Mouse (Mus musculus) liver, embryonic 14.5 days (tissue): ENCODE measurements around the gene Focad. TPM values are rescaled to one million over a fixed set of nuclear protein-coding genes. Genes with fewer than 3 reads are reported as not detected.
A peak's percentile ranks its signal among the peaks of the same experiment; 100 is the strongest.

Experiments
- ATAC-seq: fragments of 200-750 bp; cut with Nextera tagmentation; 2 replicates; pipeline ENCODE4 v1.8.0; 2017; ENCODE audit warnings: moderate number of reproducible peaks, mild to moderate bottlenecking, moderate library complexity; ENCODE audit not compliant: insufficient read depth
- DNase-seq, 3 experiments: peaks; one replicate each; pipeline ENCODE4 v3.0.0-alpha.2; 2012 to 2013; ENCODE audit warnings: low read depth in 3 of 3, low spot score in 3 of 3
- H3K27ac ChIP-seq: fragments of 300-500 bp; sonication (generic); 2 replicates; pipeline ENCODE4 v1.5.1; 2014; ENCODE audit warnings: moderate library complexity, mild to moderate bottlenecking, control low read depth, inconsistent platforms
- H3K27me3 ChIP-seq: fragments of 300-500 bp; sonication (generic); 2 replicates; pipeline ENCODE4 v1.6.1; 2014; ENCODE audit warnings: mild to moderate bottlenecking, low read length, moderate library complexity; ENCODE audit not compliant: control insufficient read depth, insufficient read depth
- H3K36me3 ChIP-seq: fragments of 300-500 bp; sonication (generic); replicated peaks from 2 replicates; pipeline ENCODE4 v1.6.1; 2014; ENCODE audit warnings: low read depth; ENCODE audit not compliant: control insufficient read depth, insufficient read depth
- H3K4me1 ChIP-seq, 2 experiments: fragments of 200-500 bp in 1 of 2; fragments of 300-500 bp in 1 of 2; sonication (generic) in 1 of 2; replicated peaks; 2 replicates each; pipeline ENCODE4 v1.6.1; 2012 to 2014; ENCODE audit warnings: antibody characterized with exemption in 1 of 2, inconsistent platforms in 1 of 2, low read length in 1 of 2; ENCODE audit not compliant: control insufficient read depth in 2 of 2, insufficient read depth in 2 of 2
- H3K4me2 ChIP-seq: fragments of 300-500 bp; sonication (generic); 2 replicates; pipeline ENCODE4 v1.6.1; 2014; ENCODE audit warnings: low read depth, mild to moderate bottlenecking, control low read depth, moderate library complexity
- H3K4me3 ChIP-seq, 2 experiments: fragments of 200-500 bp in 1 of 2; fragments of 300-500 bp in 1 of 2; sonication (generic) in 1 of 2; 2 replicates each; pipeline ENCODE4 v1.5.1; 2012 to 2014; ENCODE audit warnings: low read depth in 2 of 2, low read length in 2 of 2, mild to moderate bottlenecking in 2 of 2, control low read depth in 1 of 2, inconsistent platforms in 1 of 2, moderate library complexity in 1 of 2; ENCODE audit not compliant: insufficient read depth in 1 of 2
- H3K9ac ChIP-seq: fragments of 300-500 bp; sonication (generic); replicated peaks from 2 replicates; pipeline ENCODE4 v1.6.1; 2014; ENCODE audit warnings: mild to moderate bottlenecking, control low read depth, moderate library complexity
- H3K9me3 ChIP-seq: fragments of 300-500 bp; sonication (generic); 2 replicates; pipeline ENCODE4 v1.6.1; 2016; ENCODE audit warnings: low read length, mixed read lengths; ENCODE audit not compliant: control insufficient read depth
- CTCF ChIP-seq: IDR thresholded peaks from 2 replicates; pipeline ENCODE4 v1.5.1; 2016; ENCODE audit warnings: antibody characterized with exemption, low read depth, control low read depth
- EP300 ChIP-seq: IDR thresholded peaks from 2 replicates; pipeline ENCODE4 v1.6.1; 2016; ENCODE audit warnings: antibody characterized with exemption, low read depth
- WGBS: fragments of 180-500 bp; shearing (Covaris S2); extraction: QIAGEN DNeasy Blood & Tissue Kit; methylation state at CpG from one replicate; pipeline ENCODE4 v1.1.7; 2014; ENCODE audit not compliant: insufficient replicate concordance; 5-methylcytosine and 5-hydroxymethylcytosine counted together
- polyA plus RNA-seq, 2 experiments: library from polyadenylated mRNA; depleted of rRNA in 1 of 2; stranded (reverse) in 1 of 2; unstranded in 1 of 2; fragments of >200 nt; fragmentation: Nextera tagmentation in 1 of 2; extraction: Ambion mirVana in 1 of 2; gene quantifications; 2 replicates each; pipeline versions ENCODE4 v1.2.1 to v1.2.3; 2012 to 2014

Focad gene
- polyA plus RNA-seq, 2 experiments = 5.2 to 8.9 TPM

- Histone ChIP-seq H3K36me3 (no peaks in the 10 kb centered on the region), H3K27me3 (no peaks in the 10 kb centered on the region), H3K27ac (no peak overlapping the region), H3K4me2 (no peak overlapping the region), H3K9ac (no peak overlapping the region), H3K9me3 (no peaks in the 10 kb centered on the region), H3K4me3 (no peak overlapping the region), H3K4me1 (peaks cover 0 to 12% of the 10 kb centered on the region in 2 experiments; a peak in 1 of 4 replicates)
- no peak for TF ChIP-seq CTCF
- WGBS = 16% methylated on average over 6 of the region's 6 CpGs
- DNase-seq (peak in 2 of 3 experiments; percentile 9 to 27), ATAC-seq (peak; percentile 44; the same call in 1 of the 2 replicates)
Measured at GRCm38 (mm10) chr4:88439669-88440123, 345.3 kb downstream of the Focad start.

GRCm38 (mm10) chr4:88440814-88441213 is 346.4 kb downstream of the Focad start:
- H3K9me3 ChIP-seq = no peaks in the 10 kb centered on the region
- TF ChIP-seq EP300 (no peak), CTCF (no peak)
- ATAC-seq = no peak
- no peaks in the 10 kb centered on the region for H3K27me3 ChIP-seq
- no peak overlapping the region for H3K4me2 ChIP-seq
- H3K36me3 ChIP-seq = no peaks in the 10 kb centered on the region
- WGBS = 57% methylated on average over 7 of the region's 7 CpGs
- no peak overlapping the region for H3K4me3 ChIP-seq
- no peak for DNase-seq
- no peak overlapping the region for H3K27ac ChIP-seq
- no peak overlapping the region for H3K9ac ChIP-seq
- peaks cover 0 to 12% of the 10 kb centered on the region in 2 experiments; a peak in 1 of 4 replicates for H3K4me1 ChIP-seq

GRCm38 (mm10) chr4:88448976-88449375 is 354.5 kb downstream of the Focad start:
- no peaks in the 10 kb centered on the region for H3K4me1 ChIP-seq
- H3K27ac ChIP-seq = no peak overlapping the region
- no peak overlapping the region for H3K4me2 ChIP-seq
- no peak overlapping the region for H3K4me3 ChIP-seq
- H3K9me3 ChIP-seq = no peaks in the 10 kb centered on the region
- DNase-seq (no peak), ATAC-seq (no peak)
- WGBS = 51% methylated on average over 2 of the region's 2 CpGs
- no peak overlapping the region for H3K9ac ChIP-seq
- no peak for TF ChIP-seq CTCF
- no peak for TF ChIP-seq EP300
- H3K36me3 ChIP-seq = no peaks in the 10 kb centered on the region
- no peaks in the 10 kb centered on the region for H3K27me3 ChIP-seq

- Histone ChIP-seq H3K36me3 (no peaks in the 10 kb centered on the region), H3K9ac (no peak overlapping the region), H3K9me3 (no peaks in the 10 kb centered on the region), H3K27me3 (no peaks in the 10 kb centered on the region), H3K27ac (no peak overlapping the region), H3K4me2 (no peak overlapping the region), H3K4me1 (no peaks in the 10 kb centered on the region), H3K4me3 (no peak overlapping the region)
- whole genome bisulfite sequencing = 68% methylated on average over 1 of the region's 1 CpGs
- ATAC-seq = no peak
- no peak for DNase-seq
- no peak for TF ChIP-seq EP300
- TF ChIP-seq CTCF = no peak
Measured at GRCm38 (mm10) chr4:88450087-88450765, 355.8 kb downstream of the Focad start.

- Histone ChIP-seq H3K9ac (no peak overlapping the region), H3K27me3 (no peaks in the 10 kb centered on the region), H3K4me2 (no peak overlapping the region), H3K4me1 (no peaks in the 10 kb centered on the region), H3K27ac (no peak overlapping the region), H3K4me3 (no peak overlapping the region), H3K9me3 (no peaks in the 10 kb centered on the region), H3K36me3 (no peaks in the 10 kb centered on the region)
- 49% methylated on average over 1 of the region's 1 CpGs for WGBS
- no peak for TF ChIP-seq EP300
- TF ChIP-seq CTCF = no peak
- ATAC-seq (no peak), DNase-seq (no peak)
Measured at GRCm38 (mm10) chr4:88458093-88458492, 363.7 kb downstream of the Focad start.
